Mouse (Mus musculus) kidney, embryonic 16.5 days (tissue): ENCODE measurements at regions not wholly inside any gene's neighbourhood (a gene's known extent, or its start where the extent isn't known, plus 50 kb on each side); places are given as distances from the start of the nearest gene placed in this dataset.

Experiments used
- ATAC-seq: fragments of 200-750 bp; cut with Nextera tagmentation; 2 replicates; pipeline ENCODE4 v1.8.0; 2017; ENCODE audit warnings: moderate TSS enrichment; ENCODE audit not compliant: low FRiP score, low TSS enrichment
- H3K27ac ChIP-seq: fragments of 300-500 bp; sonication (generic); 2 replicates; pipeline ENCODE4 v1.5.1; 2014; ENCODE audit warnings: low read length
- H3K27me3 ChIP-seq: fragments of 300-500 bp; sonication (generic); 2 replicates; pipeline ENCODE4 v1.6.1; 2014; ENCODE audit warnings: low read length, control low read depth, mixed read lengths; ENCODE audit not compliant: insufficient read depth
- H3K36me3 ChIP-seq: fragments of 300-500 bp; sonication (generic); 2 replicates; pipeline ENCODE4 v1.6.1; 2014; ENCODE audit warnings: low read length, control low read depth, mixed read lengths; ENCODE audit not compliant: insufficient read depth
- H3K4me1 ChIP-seq: fragments of 300-500 bp; sonication (generic); 2 replicates; pipeline ENCODE4 v1.6.1; 2014; ENCODE audit warnings: low read length, control low read depth, mixed read lengths; ENCODE audit not compliant: insufficient read depth
- H3K4me2 ChIP-seq: fragments of 300-500 bp; sonication (generic); replicated peaks from 2 replicates; pipeline ENCODE4 v1.6.1; 2014; ENCODE audit warnings: low read depth, low read length
- H3K4me3 ChIP-seq: fragments of 300-500 bp; sonication (generic); 2 replicates; pipeline ENCODE4 v1.5.1; 2014; ENCODE audit warnings: mild to moderate bottlenecking, low read length
- H3K9ac ChIP-seq: fragments of 300-500 bp; sonication (generic); replicated peaks from 2 replicates; pipeline ENCODE4 v1.6.1; 2014; ENCODE audit warnings: low read length
- H3K9me3 ChIP-seq: fragments of 300-500 bp; sonication (generic); 2 replicates; pipeline ENCODE4 v1.6.1; 2016; ENCODE audit warnings: low read length, control low read depth
- WGBS: fragments of 180-500 bp; shearing (Covaris S2); extraction: QIAGEN DNeasy Blood & Tissue Kit; methylation state at CpG from one replicate; pipeline ENCODE4 v1.1.7; 2014; 5-methylcytosine and 5-hydroxymethylcytosine counted together

GRCm38 (mm10) chr17:7680658-7681057 is 146.4 kb downstream of the Fndc1 start:
- Histone ChIP-seq H3K4me2 (no peak overlapping the region), H3K9me3 (no peaks in the 10 kb centered on the region), H3K9ac (no peak overlapping the region), H3K27ac (no peak overlapping the region), H3K27me3 (no peaks in the 10 kb centered on the region), H3K4me3 (no peak overlapping the region), H3K4me1 (no peaks in the 10 kb centered on the region), H3K36me3 (no peaks in the 10 kb centered on the region)
- 92% methylated on average over 9 of the region's 9 CpGs for WGBS
- no peak for ATAC-seq

- H3K4me1 ChIP-seq: no peaks in the 10 kb centered on the region
- H3K4me2 ChIP-seq: no peak overlapping the region
- H3K27ac ChIP-seq: no peak overlapping the region
- no peaks in the 10 kb centered on the region for H3K36me3 ChIP-seq
- no peak for ATAC-seq
- no peaks in the 10 kb centered on the region for H3K27me3 ChIP-seq
- H3K9me3 ChIP-seq: no peaks in the 10 kb centered on the region
- H3K9ac ChIP-seq: no peak overlapping the region
- H3K4me3 ChIP-seq: no peak overlapping the region
Measured at GRCm38 (mm10) chr17:7679786-7680185, 147.3 kb downstream of the Fndc1 start.

GRCm38 (mm10) chr17:7678898-7679297 is 148.2 kb downstream of the Fndc1 start:
- WGBS: 68% methylated on average over 9 of the region's 9 CpGs
- no peak overlapping the region for H3K9ac ChIP-seq
- no peak for ATAC-seq

GRCm38 (mm10) chr17:7677796-7678195 is 149.3 kb downstream of the Fndc1 start:
- Histone ChIP-seq H3K27ac (no peak overlapping the region), H3K36me3 (no peaks in the 10 kb centered on the region), H3K27me3 (no peaks in the 10 kb centered on the region), H3K4me1 (no peaks in the 10 kb centered on the region), H3K4me2 (no peak overlapping the region), H3K9ac (no peak overlapping the region), H3K9me3 (no peaks in the 10 kb centered on the region), H3K4me3 (no peak overlapping the region)
- no peak for ATAC-seq
- WGBS: 88% methylated on average over 7 of the region's 7 CpGs

More at GRCm38 (mm10) chr17:7678898-7679297, 148.2 kb downstream of the Fndc1 start:
- Histone ChIP-seq H3K36me3 (no peaks in the 10 kb centered on the region), H3K4me1 (no peaks in the 10 kb centered on the region), H3K4me2 (no peak overlapping the region), H3K9me3 (no peaks in the 10 kb centered on the region), H3K4me3 (no peak overlapping the region), H3K27ac (no peak overlapping the region), H3K27me3 (no peaks in the 10 kb centered on the region)

GRCm38 (mm10) chr17:7677301-7677700 is 149.8 kb downstream of the Fndc1 start:
- H3K36me3 ChIP-seq: no peaks in the 10 kb centered on the region
- H3K4me2 ChIP-seq: no peak overlapping the region
- no peak overlapping the region for H3K9ac ChIP-seq
- no peaks in the 10 kb centered on the region for H3K27me3 ChIP-seq
- WGBS: 48% methylated on average over 8 of the region's 8 CpGs
- no peaks in the 10 kb centered on the region for H3K9me3 ChIP-seq
- H3K27ac ChIP-seq: no peak overlapping the region
- no peak overlapping the region for H3K4me3 ChIP-seq
- H3K4me1 ChIP-seq: no peaks in the 10 kb centered on the region
- ATAC-seq: no peak

- Histone ChIP-seq H3K9ac (no peak overlapping the region), H3K27me3 (no peaks in the 10 kb centered on the region), H3K9me3 (no peaks in the 10 kb centered on the region), H3K4me2 (no peak overlapping the region), H3K27ac (no peak overlapping the region), H3K36me3 (no peaks in the 10 kb centered on the region), H3K4me1 (no peaks in the 10 kb centered on the region), H3K4me3 (no peak overlapping the region)
- WGBS: 82% methylated on average over 2 of the region's 2 CpGs
- no peak for ATAC-seq
Measured at GRCm38 (mm10) chr17:7676776-7677175, 150.3 kb downstream of the Fndc1 start.

GRCm38 (mm10) chr17:7674511-7674910 is 152.6 kb downstream of the Fndc1 start:
- 93% methylated on average over 2 of the region's 2 CpGs for WGBS
- no peak overlapping the region for H3K4me2 ChIP-seq
- no peak overlapping the region for H3K4me3 ChIP-seq
- no peaks in the 10 kb centered on the region for H3K4me1 ChIP-seq
- H3K27ac ChIP-seq: no peak overlapping the region
- no peaks in the 10 kb centered on the region for H3K36me3 ChIP-seq
- ATAC-seq: no peak
- H3K27me3 ChIP-seq: no peaks in the 10 kb centered on the region
- no peak overlapping the region for H3K9ac ChIP-seq
- no peaks in the 10 kb centered on the region for H3K9me3 ChIP-seq

- no peak overlapping the region for H3K9ac ChIP-seq
- H3K4me2 ChIP-seq: no peak overlapping the region
- no peaks in the 10 kb centered on the region for H3K27me3 ChIP-seq
- no peak for ATAC-seq
- no peak overlapping the region for H3K4me3 ChIP-seq
- no peak overlapping the region for H3K27ac ChIP-seq
- H3K9me3 ChIP-seq: no peaks in the 10 kb centered on the region
- no peaks in the 10 kb centered on the region for H3K36me3 ChIP-seq
- WGBS: 45% methylated on average over 3 of the region's 3 CpGs
- no peaks in the 10 kb centered on the region for H3K4me1 ChIP-seq
Measured at GRCm38 (mm10) chr17:7667826-7668225, 159.3 kb downstream of the Fndc1 start.

GRCm38 (mm10) chr17:7666781-7667398 is 160.2 kb downstream of the Fndc1 start:
- no peaks in the 10 kb centered on the region for H3K36me3 ChIP-seq
- WGBS: 81% methylated on average over 6 of the region's 6 CpGs
- no peak overlapping the region for H3K27ac ChIP-seq
- H3K9ac ChIP-seq: no peak overlapping the region
- no peaks in the 10 kb centered on the region for H3K4me1 ChIP-seq
- no peaks in the 10 kb centered on the region for H3K9me3 ChIP-seq
- no peak overlapping the region for H3K4me2 ChIP-seq
- no peak for ATAC-seq
- no peak overlapping the region for H3K4me3 ChIP-seq
- no peaks in the 10 kb centered on the region for H3K27me3 ChIP-seq

GRCm38 (mm10) chr17:7666207-7666606 is 160.9 kb downstream of the Fndc1 start:
- WGBS: 82% methylated on average over 5 of the region's 5 CpGs
- H3K4me1 ChIP-seq: no peaks in the 10 kb centered on the region
- no peaks in the 10 kb centered on the region for H3K27me3 ChIP-seq
- H3K9me3 ChIP-seq: no peaks in the 10 kb centered on the region
- no peak overlapping the region for H3K4me2 ChIP-seq
- H3K9ac ChIP-seq: no peak overlapping the region
- no peak overlapping the region for H3K4me3 ChIP-seq
- no peak for ATAC-seq
- no peak overlapping the region for H3K27ac ChIP-seq
- H3K36me3 ChIP-seq: no peaks in the 10 kb centered on the region
